Mouse (Mus musculus): ENCODE measurements at regions not wholly inside any gene's neighbourhood (a gene's known extent, or its start where the extent isn't known, plus 50 kb on each side); places are given as distances from the start of the nearest gene placed in this dataset.
A peak's percentile ranks its signal among the peaks of the same experiment; 100 is the strongest.

GRCm38 (mm10) chr15:97188545-97188944 lies 58.4 kb upstream of the Pced1b start:
- DNase-seq (ENCODE audit: low read depth, low spot score) = no peak

DNA sequence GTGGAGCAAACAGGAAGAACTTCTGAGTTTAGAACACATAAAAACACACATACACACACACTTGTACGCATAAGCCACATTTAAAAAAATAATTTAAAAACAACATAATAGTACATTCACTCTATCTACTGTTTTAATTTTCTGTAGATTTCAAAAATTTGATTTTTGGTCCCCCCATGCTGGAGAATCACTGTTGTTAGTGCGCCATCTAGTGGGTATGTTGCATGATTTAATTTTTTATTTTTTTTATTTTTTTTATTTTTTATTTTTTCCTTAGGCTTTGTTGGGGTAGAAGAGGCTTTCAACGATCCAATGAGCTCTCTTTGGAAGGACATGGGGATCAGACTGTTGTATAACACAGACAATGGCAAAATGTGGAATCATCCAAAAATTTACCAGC lies 59.1 kb upstream of the Pced1b start:
- no peak for DNase-seq (ENCODE audit: low read depth, low spot score)

GRCm38 (mm10) chr15:97186034-97186433 lies 60.9 kb upstream of the Pced1b start:
- DNase-seq (ENCODE audit: low read depth, low spot score) = no peak

- DNase-seq (ENCODE audit: low read depth, low spot score) = peak; percentile 33
Measured at GRCm38 (mm10) chr15:97182617-97183038, 64.3 kb upstream of the Pced1b start.

DNA sequence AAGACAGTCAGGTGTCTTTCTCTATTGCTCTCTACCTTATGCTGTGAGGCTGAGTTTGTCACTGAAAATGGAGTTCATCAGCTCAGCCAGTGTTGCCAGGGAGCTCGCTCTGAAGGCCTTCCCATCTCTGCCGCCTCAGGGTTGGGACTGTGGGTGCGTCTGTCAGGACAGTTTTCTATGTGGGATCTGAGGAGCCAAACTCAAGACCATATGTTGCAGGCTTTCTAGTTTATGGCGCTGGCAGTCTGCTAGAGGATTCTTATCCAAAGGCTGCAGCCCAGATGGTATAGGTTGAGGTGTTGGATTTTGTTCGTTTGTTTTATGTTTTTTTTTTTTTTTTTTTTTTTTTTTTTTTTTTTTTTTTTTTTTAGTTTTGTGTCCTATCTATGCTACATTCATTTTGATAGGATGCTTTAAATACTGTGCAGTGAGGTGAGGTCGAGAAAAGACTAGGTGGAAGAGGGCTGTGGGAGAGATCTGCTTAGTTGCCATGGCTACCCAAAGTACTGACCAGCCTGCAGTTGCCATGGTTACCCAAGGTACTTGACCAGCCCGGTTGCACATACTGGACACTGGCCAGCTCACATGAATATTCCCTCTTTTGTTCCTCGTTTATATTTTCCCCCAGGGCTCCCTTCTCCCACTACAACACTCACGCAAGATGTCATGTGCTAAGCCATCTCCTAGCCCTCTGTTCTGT lies 65.8 kb upstream of the Pced1b start:
- DNase-seq (ENCODE audit: low read depth, low spot score) = no peak

- no peak for DNase-seq (ENCODE audit: low read depth, low spot score)
Measured at GRCm38 (mm10) chr15:97178286-97178685, 68.6 kb upstream of the Pced1b start.

GRCm38 (mm10) chr15:97177806-97178205 lies 69.1 kb upstream of the Pced1b start:
- DNase-seq (ENCODE audit: low read depth, low spot score) = peak; percentile 62

GRCm38 (mm10) chr15:97174989-97175388 lies 71.9 kb upstream of the Pced1b start:
- peak; percentile 81 for DNase-seq (ENCODE audit: low read depth, low spot score)

DNA sequence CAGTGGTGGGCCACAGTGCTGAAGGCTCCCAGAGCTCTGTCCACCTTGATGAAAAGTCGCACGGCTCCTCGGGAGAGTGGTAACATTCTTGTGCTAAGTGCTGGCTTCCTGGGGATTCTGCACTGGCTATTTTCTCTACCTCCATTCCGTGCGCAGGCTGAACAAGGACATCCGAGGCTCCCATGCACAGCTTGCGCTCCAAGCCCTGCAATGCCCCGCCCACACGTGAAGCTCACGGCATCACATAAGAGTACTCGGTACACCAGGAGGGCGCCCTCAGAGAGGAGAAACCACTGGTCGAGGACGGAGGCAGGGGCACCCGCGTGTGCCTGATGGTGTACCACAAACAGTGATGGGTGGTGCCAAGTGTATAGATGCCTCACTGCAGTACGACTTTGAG lies 73.7 kb upstream of the Pced1b start:
- DNase-seq (ENCODE audit: low read depth, low spot score) = no peak

GRCm38 (mm10) chr15:97170074-97170473 lies 76.8 kb upstream of the Pced1b start:
- peak; percentile 90 for DNase-seq (ENCODE audit: low read depth, low spot score)

DNA sequence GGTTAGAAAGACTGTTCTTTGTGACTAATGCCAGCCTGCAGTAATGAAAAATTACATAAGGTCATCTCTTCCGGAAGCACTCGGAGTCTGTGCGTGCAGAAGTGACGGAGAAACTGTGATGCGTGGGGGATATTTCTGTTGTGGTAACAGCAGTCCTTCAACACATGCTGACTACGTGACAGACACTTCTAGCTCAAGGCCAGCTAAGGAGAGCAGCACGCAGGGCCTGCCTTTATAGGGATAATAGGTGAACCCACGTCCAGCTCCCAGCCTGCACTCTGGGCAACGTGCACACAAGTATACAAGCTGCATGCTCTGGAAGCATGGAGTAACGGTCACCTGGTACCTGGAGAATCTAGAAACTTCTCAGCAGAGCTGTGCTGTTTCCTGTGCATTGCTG lies 77.5 kb upstream of the Pced1b start:
- no peak for DNase-seq (ENCODE audit: low read depth, low spot score)

GRCm38 (mm10) chr15:97167116-97167515 lies 79.8 kb upstream of the Pced1b start:
- no peak for DNase-seq (ENCODE audit: low read depth, low spot score)

GRCm38 (mm10) chr15:97164616-97165015 lies 82.3 kb upstream of the Pced1b start:
- peak; percentile 87 for DNase-seq (ENCODE audit: low read depth, low spot score)

GRCm38 (mm10) chr15:97163971-97164370 lies 82.9 kb upstream of the Pced1b start:
- no peak for DNase-seq (ENCODE audit: low read depth, low spot score)

DNA sequence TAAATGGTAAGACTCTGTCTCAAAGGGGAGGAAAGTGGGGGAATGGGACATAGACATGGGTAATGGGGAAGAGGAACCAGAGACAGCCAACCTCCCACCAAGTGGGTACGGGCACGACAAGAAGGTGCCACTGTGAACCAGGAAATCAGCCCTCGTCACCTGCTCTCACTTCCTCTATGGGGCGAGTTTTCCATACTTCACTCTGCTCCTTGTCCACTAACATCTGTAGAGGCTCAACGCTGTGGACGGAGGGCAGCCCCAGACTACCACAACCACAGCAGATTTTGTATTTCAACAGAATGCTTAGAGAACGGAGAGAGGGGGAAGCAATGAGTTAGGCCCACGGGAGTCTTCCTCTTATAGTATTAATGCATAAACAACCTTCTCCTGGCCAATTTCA lies 83.8 kb upstream of the Pced1b start:
- DNase-seq (ENCODE audit: low read depth, low spot score) = no peak

GRCm38 (mm10) chr15:97162305-97162704 lies 84.6 kb upstream of the Pced1b start:
- no peak for DNase-seq (ENCODE audit: low read depth, low spot score)

GRCm38 (mm10) chr15:97161530-97161929 lies 85.4 kb upstream of the Pced1b start:
- no peak for DNase-seq (ENCODE audit: low read depth, low spot score)

DNA sequence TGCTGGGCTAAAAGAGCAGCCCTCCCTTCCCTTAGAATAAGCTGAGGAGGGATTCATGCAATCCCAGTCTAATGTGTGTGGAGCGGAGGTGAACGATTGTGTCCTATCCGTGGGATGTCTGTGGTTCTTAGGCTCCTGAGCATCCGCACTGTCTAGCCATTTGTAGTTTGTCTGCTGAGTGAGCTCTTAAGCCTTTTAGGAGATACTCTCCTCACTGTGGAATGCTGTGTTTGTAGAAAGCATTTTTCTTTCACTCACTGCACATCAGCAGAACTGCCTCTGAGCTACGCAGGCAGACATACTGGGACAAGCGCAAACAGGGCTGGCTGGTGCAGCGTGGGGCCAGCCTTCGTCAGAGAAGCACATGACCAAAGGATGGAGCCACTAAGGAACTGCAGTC lies 94.6 kb upstream of the Pced1b start:
- no peak for DNase-seq (ENCODE audit: low read depth, low spot score)

GRCm38 (mm10) chr15:97151793-97152192 lies 95.1 kb upstream of the Pced1b start:
- no peak for DNase-seq (ENCODE audit: low read depth, low spot score)

DNA sequence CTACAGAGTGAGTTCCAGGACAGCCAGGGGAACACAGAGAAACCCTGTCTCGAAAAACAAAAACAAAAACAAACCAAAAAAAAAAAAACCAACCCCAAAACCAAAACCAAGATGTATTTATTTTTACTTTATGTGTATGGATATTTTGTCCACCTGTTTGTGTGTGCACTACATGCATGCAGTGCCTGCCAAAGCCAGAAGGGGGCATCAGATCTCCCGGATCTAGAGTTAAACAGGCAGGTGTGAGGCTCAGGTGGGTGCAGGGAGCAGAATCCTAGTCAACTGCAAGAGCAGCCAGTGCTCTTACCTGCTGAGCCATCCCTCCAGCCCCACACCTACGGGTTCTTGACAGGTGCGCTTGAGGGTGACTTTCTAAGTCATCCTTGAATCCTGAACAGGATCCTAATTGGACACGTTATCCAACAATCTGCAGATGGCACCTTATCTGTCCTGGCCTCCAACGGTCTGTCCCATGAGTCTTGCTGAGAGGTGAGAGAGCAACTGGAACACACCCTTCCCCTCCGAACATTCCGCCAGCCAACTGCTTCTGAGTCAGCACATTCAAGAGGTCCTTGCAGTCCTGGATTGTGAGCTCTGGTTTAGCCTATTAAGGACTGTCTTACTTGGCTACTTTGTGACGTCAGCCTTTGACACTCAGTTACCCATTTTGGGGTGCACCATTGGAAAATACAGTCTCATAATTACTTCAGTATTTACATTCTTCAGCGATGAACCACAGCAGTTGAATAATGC lies 95.4 kb upstream of the Slc38a4 start:
- no peak for DNase-seq (ENCODE audit: low read depth, low spot score)

DNA sequence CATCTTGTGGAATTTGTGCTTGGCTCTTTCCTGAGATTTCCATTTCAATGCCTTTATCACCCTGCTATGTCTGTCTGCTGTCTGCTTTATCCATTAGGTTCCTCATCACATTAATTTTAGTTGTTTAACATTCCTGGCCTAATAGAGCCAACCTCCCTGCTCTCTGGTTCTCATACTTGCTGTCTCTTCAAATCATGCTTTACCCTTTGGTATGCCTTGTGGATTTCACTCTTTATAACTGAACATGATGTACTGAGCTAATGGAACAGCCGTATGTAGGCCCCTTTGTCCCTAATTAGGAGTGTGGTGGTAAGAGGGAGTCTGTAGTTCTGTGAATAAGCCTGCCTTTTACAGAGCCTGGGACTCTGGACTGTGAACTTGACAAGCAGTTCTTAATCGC lies 86.2 kb upstream of the Slc38a4 start:
- DNase-seq (ENCODE audit: low read depth, low spot score) = no peak

DNA sequence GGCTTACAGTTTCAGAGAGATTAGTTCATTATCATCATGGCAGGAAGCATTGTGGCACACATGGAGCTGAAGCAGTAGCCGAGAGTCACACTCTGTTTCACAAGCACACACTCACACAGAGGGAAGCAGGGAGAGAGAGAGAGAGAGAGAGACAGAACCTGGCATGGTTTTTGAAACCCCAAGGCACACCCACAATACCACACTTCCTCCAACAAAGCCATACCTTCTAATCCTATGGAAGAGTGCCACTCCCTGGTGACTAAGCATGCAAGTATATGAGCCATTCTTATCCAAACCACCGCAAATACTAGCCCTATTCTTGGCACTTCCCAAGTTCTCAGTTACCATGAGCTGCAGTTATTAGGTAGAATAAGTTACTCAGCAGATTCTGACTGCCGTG lies 82.5 kb upstream of the Slc38a4 start:
- no peak for DNase-seq (ENCODE audit: low read depth, low spot score)

GRCm38 (mm10) chr15:97135291-97135690 lies 79.5 kb upstream of the Slc38a4 start:
- peak; percentile 65 for DNase-seq (ENCODE audit: low read depth, low spot score)
